Mouse (Mus musculus) heart, postnatal 0 days (tissue): ENCODE measurements at regions not wholly inside any gene's neighbourhood (a gene's known extent, or its start where the extent isn't known, plus 50 kb on each side); places are given as distances from the start of the nearest gene placed in this dataset.
A peak's percentile ranks its signal among the peaks of the same experiment; 100 is the strongest.

ENCODE experiments used
- ATAC-seq: fragments of 200-750 bp; cut with Nextera tagmentation; 2 replicates; pipeline ENCODE4 v1.8.0; 2017; ENCODE audit warnings: low read depth, moderate number of reproducible peaks, moderate library complexity; ENCODE audit not compliant: insufficient read depth
- DNase-seq: peaks from one replicate; pipeline ENCODE4 v3.0.0-alpha.2; 2016; ENCODE audit warnings: low spot score
- H3K27ac ChIP-seq: fragments of 300-500 bp; sonication (generic); 2 replicates; pipeline ENCODE4 v1.5.1; 2014; ENCODE audit warnings: low read depth, mild to moderate bottlenecking
- H3K27me3 ChIP-seq: fragments of 300-500 bp; sonication (generic); 2 replicates; pipeline ENCODE4 v1.6.1; 2014; ENCODE audit warnings: low read length, mixed read lengths; ENCODE audit not compliant: control insufficient read depth, insufficient read depth
- H3K36me3 ChIP-seq: fragments of 300-500 bp; sonication (generic); replicated peaks from 2 replicates; pipeline ENCODE4 v1.6.1; 2014; ENCODE audit warnings: low read length, mixed read lengths; ENCODE audit not compliant: control insufficient read depth, insufficient read depth
- H3K4me1 ChIP-seq: fragments of 300-500 bp; sonication (generic); 2 replicates; pipeline ENCODE4 v1.6.1; 2014; ENCODE audit warnings: antibody characterized with exemption; ENCODE audit not compliant: control insufficient read depth, insufficient read depth
- H3K4me2 ChIP-seq: fragments of 300-500 bp; sonication (generic); 2 replicates; pipeline ENCODE4 v1.6.1; 2014; ENCODE audit warnings: low read depth, mild to moderate bottlenecking, low read length, moderate library complexity
- H3K4me3 ChIP-seq: fragments of 300-500 bp; sonication (generic); 2 replicates; pipeline ENCODE4 v1.5.1; 2014; ENCODE audit warnings: low read depth, low read length
- H3K9ac ChIP-seq: fragments of 300-500 bp; sonication (generic); replicated peaks from 2 replicates; pipeline ENCODE4 v1.6.1; 2014; ENCODE audit warnings: low read depth, low read length, mixed read lengths
- H3K9me3 ChIP-seq: fragments of 300-500 bp; sonication (generic); replicated peaks from 2 replicates; pipeline ENCODE4 v1.6.1; 2016; ENCODE audit warnings: low read length; ENCODE audit not compliant: control insufficient read depth
- CTCF ChIP-seq: IDR thresholded peaks from 2 replicates; pipeline ENCODE4 v1.5.1; 2016; ENCODE audit warnings: antibody characterized with exemption, control low read depth, low read depth
- EP300 ChIP-seq: IDR thresholded peaks from 2 replicates; pipeline ENCODE4 v1.6.1; 2016; ENCODE audit warnings: antibody characterized with exemption, low read depth
- WGBS: fragments of 180-500 bp; shearing (Covaris S2); extraction: QIAGEN DNeasy Blood & Tissue Kit; methylation state at CpG from one replicate; pipeline ENCODE4 v1.1.7; 2014; 5-methylcytosine and 5-hydroxymethylcytosine counted together

DNA sequence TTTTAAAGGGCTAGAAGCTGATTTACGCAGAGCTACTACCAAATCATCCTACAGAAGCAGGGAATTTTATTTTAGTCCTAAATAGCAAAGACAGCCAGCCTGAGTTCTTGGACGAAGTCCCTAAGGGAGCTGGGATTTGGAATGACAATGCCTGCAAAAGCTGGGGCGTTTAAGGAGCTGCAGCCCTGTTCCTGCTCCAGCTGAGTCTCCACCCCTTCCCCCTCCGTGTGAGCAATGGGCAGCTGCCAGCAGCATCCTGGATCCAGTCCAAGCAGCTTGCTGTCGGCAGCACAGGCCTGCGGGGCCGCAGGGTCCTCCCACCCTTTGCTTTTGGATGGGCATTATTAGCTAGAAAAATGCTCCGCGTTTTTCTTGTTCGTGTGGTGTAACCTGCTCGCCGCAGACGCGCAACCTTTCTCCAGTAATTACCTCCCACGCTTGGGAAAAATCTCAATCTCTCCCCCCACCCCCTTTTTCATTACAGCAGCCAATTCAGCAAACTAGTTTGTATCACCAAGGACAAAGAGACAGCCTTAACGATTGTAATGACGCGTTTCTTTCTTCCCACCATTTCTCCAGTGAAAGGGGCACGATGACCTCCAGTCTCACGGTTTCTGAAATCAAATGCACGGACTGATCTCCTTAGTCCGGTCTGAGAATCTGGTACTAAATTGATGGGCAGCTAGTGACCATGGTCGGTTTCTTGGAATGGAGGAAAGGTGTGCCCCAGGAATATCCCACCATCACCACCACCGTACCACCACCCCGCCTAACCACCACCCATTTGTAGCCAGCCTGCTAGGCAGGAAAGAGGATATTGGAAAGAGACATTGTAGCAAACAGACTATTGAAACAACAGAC, 78.5 kb upstream of the Med14 start:
- H3K36me3 ChIP-seq, result no peaks in the 10 kb centered on the region
- DNase-seq (peak; percentile 79), ATAC-seq (peak; percentile 90)
- TF ChIP-seq EP300 (peak; percentile 13; the same call in 1 of the 2 replicates), CTCF (no peak)
- peak overlapping the region; percentile 38 for H3K4me3 ChIP-seq
- no peaks in the 10 kb centered on the region for H3K27me3 ChIP-seq
- 15% methylated on average over 25 of the region's 25 CpGs for WGBS
- H3K9ac ChIP-seq, result no peak overlapping the region
- no peaks in the 10 kb centered on the region for H3K9me3 ChIP-seq
- peak overlapping the region; percentile 80 for H3K27ac ChIP-seq
- H3K4me2 ChIP-seq, result peak overlapping the region; percentile 59
- 0 out of 2 replicates have a peak, but pooled peaks cover 5% of the 10 kb centered on the region for H3K4me1 ChIP-seq

DNA sequence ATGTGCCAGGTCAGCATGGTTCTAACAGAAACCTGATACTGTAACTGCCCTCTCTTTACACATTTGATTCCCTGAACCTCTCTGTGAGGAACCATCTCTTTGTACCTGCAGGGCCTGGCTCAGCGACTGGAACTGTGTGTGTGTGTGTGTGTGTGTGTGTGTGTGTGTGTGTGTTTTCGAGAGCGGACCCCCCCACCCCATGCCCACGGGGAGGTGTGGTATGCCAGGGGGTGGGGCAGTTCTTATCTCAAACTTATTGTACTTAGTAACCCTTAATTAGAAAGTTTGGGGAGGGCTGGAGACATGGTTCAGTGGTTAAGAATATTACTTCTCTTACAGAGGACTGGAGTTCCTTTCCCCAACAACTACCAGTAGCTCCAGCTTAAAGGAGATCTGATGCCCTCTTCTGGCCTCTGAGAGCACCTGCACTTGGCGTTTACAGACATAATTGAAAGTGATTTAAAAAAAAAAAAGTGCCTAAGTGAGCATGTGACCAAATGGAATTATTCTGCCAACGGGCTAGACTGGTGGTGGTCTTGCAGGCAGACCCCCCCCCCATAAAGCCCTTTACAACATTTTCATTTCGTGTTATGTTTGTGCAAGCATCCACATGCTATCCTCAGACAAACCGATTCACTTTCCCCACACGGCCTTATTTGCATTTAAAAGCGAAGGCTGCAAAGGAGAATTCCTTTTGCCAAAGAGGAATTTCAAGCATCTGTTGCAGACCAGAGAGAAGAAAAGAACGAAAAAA, 77.7 kb upstream of the Med14 start:
- Histone ChIP-seq H3K27ac (peak overlapping the region; percentile 80), H3K4me2 (peak overlapping the region; percentile 59), H3K4me1 (0 out of 2 replicates have a peak, but pooled peaks cover 5% of the 10 kb centered on the region), H3K9ac (no peak overlapping the region; the same call in 1 of the 2 replicates), H3K36me3 (no peaks in the 10 kb centered on the region), H3K9me3 (no peaks in the 10 kb centered on the region), H3K27me3 (no peaks in the 10 kb centered on the region), H3K4me3 (peak overlapping the region; percentile 38)
- TF ChIP-seq CTCF, result peak; percentile 54
- TF ChIP-seq EP300, result 0 out of 2 replicates have a peak, but pooled peaks have one; percentile 7
- 20% methylated on average over 11 of the region's 11 CpGs for WGBS
- peak; percentile 77 for ATAC-seq
- peak; percentile 86 for DNase-seq

DNA sequence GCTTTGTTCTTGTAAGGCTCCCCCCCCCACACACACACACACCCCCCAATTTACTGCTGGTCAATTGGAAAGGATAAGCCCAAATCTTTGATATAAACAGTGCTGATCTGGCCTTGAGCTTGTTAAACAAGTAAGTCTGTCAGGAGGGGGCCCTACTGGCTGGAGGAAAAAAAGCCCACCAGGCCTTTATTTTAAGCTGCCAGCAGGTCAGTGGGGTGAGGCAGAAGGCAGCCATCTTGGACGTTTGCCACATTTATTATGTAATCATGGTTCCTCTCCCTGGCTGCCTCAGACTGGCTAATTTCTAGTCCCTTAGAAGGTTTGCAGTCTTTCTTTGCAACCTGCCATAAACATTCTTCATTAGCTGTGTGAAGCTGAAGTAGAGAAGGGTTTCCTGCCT, 75.9 kb upstream of the Med14 start:
- H3K4me1 ChIP-seq, result 0 out of 2 replicates have a peak, but pooled peaks cover 5% of the 10 kb centered on the region
- TF ChIP-seq CTCF (no peak), EP300 (no peak)
- no peak for ATAC-seq
- no peaks in the 10 kb centered on the region for H3K27me3 ChIP-seq
- WGBS, result 25% methylated on average over 1 of the region's 1 CpGs
- no peak overlapping the region for H3K27ac ChIP-seq
- no peaks in the 10 kb centered on the region for H3K9me3 ChIP-seq
- H3K4me3 ChIP-seq, result no peak overlapping the region
- no peak for DNase-seq
- no peak overlapping the region for H3K9ac ChIP-seq
- no peaks in the 10 kb centered on the region for H3K36me3 ChIP-seq
- no peak overlapping the region for H3K4me2 ChIP-seq

DNA sequence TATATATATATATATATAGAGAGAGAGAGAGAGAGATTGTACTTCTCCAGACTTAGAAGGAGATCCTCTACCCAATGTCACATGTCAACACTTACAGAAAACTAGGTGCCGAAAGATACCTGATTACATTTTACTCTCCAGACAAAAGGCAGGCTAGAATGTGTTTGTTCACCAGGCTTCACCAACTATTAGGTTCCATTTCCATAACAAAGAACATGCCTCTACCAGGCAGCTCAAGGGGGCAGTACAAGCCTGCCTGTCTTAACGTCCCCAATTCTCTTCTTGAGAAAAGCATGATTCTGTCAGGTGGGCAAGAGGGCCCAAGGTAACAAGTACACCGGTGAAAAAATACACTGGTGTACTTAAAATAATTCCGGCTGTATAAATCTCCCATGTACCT, 72.8 kb upstream of the Med14 start:
- Histone ChIP-seq H3K4me1 (no peaks in the 10 kb centered on the region), H3K27ac (no peak overlapping the region)
- 57% methylated on average over 4 of the region's 4 CpGs for WGBS

DNA sequence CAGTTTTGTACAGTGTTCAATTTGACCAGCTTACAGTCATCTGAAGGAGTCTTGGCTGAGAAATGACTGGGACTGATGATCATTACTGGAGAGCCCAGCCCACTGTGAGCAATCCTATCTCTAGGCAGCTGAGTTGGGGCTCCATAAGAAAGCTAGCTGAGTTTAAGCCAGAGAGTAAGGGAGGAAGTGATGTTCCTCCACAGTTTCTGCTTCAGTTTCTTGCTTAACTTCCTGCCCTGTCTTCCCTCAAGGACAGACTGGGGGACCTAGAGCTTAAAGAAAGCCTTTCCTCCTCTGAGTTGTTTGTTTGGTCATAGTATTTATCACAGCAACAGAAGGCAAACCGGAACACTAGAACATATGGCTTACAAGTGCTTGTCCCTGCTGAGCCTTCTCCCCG, 70.8 kb upstream of the Med14 start:
- ATAC-seq, result no peak
- WGBS, result 78% methylated on average over 2 of the region's 2 CpGs

More for the DNA sequence above, 72.8 kb upstream of the Med14 start:
- no peak for ATAC-seq
- H3K36me3 ChIP-seq, result no peaks in the 10 kb centered on the region
- no peaks in the 10 kb centered on the region for H3K9me3 ChIP-seq
- TF ChIP-seq EP300 (no peak), CTCF (no peak)
- H3K9ac ChIP-seq, result no peak overlapping the region
- no peak overlapping the region for H3K4me2 ChIP-seq
- H3K4me3 ChIP-seq, result no peak overlapping the region
- no peak for DNase-seq
- no peaks in the 10 kb centered on the region for H3K27me3 ChIP-seq

More for the DNA sequence above, 70.8 kb upstream of the Med14 start:
- Histone ChIP-seq H3K9me3 (no peaks in the 10 kb centered on the region), H3K9ac (no peak overlapping the region), H3K27ac (no peak overlapping the region), H3K4me1 (no peaks in the 10 kb centered on the region), H3K4me2 (no peak overlapping the region), H3K4me3 (no peak overlapping the region), H3K27me3 (no peaks in the 10 kb centered on the region), H3K36me3 (no peaks in the 10 kb centered on the region)
- TF ChIP-seq CTCF (no peak), EP300 (no peak)
- no peak for DNase-seq
